Mouse (Mus musculus) embryonic facial prominence, embryonic 14.5 days (tissue): ENCODE results near the gene Atp6v1g1. TPM values are rescaled to one million over a fixed set of nuclear protein-coding genes. Genes with fewer than 3 reads are reported as not detected.

Experiments used
- ATAC-seq: fragments of 200-750 bp; cut with Nextera tagmentation; 2 replicates; pipeline ENCODE4 v1.8.0; 2017; ENCODE audit warnings: low read depth, moderate number of reproducible peaks, moderate TSS enrichment
- DNase-seq: peaks from one replicate; pipeline ENCODE4 v3.0.0-alpha.2; 2015; ENCODE audit warnings: low spot score
- H3K27ac ChIP-seq: fragments of 300-500 bp; sonication (generic); replicated peaks from 2 replicates; pipeline ENCODE4 v1.5.1; 2014; ENCODE audit warnings: low read depth, mild to moderate bottlenecking, low read length, moderate library complexity
- H3K27me3 ChIP-seq: fragments of 300-500 bp; sonication (generic); replicated peaks from 2 replicates; pipeline ENCODE4 v1.6.1; 2014; ENCODE audit warnings: low read length; ENCODE audit not compliant: control insufficient read depth, insufficient read depth
- H3K36me3 ChIP-seq: fragments of 300-500 bp; sonication (generic); 2 replicates; pipeline ENCODE4 v1.6.1; 2014; ENCODE audit warnings: low read length, mixed read lengths; ENCODE audit not compliant: control insufficient read depth, insufficient read depth
- H3K4me1 ChIP-seq: fragments of 300-500 bp; sonication (generic); 2 replicates; pipeline ENCODE4 v1.6.1; 2014; ENCODE audit warnings: antibody characterized with exemption, low read length; ENCODE audit not compliant: control insufficient read depth, insufficient read depth
- H3K4me2 ChIP-seq: fragments of 300-500 bp; sonication (generic); 2 replicates; pipeline ENCODE4 v1.6.1; 2014; ENCODE audit warnings: low read depth, mild to moderate bottlenecking, low read length, moderate library complexity, mixed read lengths
- H3K4me3 ChIP-seq: fragments of 300-500 bp; sonication (generic); 2 replicates; pipeline ENCODE4 v1.5.1; 2014; ENCODE audit warnings: low read depth, mild to moderate bottlenecking, low read length
- H3K9ac ChIP-seq: fragments of 300-500 bp; sonication (generic); 2 replicates; pipeline ENCODE4 v1.6.1; 2014; ENCODE audit warnings: low read depth, mild to moderate bottlenecking, low read length, moderate library complexity, mixed read lengths
- H3K9me3 ChIP-seq: fragments of 300-500 bp; sonication (generic); 2 replicates; pipeline ENCODE4 v1.6.1; 2016; ENCODE audit warnings: low read length; ENCODE audit not compliant: control insufficient read depth
- WGBS: fragments of 180-500 bp; shearing (Covaris S2); extraction: QIAGEN DNeasy Blood & Tissue Kit; methylation state at CpG from one replicate; pipeline ENCODE4 v1.1.7; 2014; 5-methylcytosine and 5-hydroxymethylcytosine counted together
- polyA plus RNA-seq: library from polyadenylated mRNA; unstranded; fragments of >200 nt; fragmentation: Nextera tagmentation; extraction: Ambion mirVana; gene quantifications from 2 replicates; pipeline ENCODE4 v1.2.1, GENCODE M21; 2014

Gene Atp6v1g1
- polyA plus RNA-seq, 1 experiment from 2014 or later, result 275 TPM

DNA sequence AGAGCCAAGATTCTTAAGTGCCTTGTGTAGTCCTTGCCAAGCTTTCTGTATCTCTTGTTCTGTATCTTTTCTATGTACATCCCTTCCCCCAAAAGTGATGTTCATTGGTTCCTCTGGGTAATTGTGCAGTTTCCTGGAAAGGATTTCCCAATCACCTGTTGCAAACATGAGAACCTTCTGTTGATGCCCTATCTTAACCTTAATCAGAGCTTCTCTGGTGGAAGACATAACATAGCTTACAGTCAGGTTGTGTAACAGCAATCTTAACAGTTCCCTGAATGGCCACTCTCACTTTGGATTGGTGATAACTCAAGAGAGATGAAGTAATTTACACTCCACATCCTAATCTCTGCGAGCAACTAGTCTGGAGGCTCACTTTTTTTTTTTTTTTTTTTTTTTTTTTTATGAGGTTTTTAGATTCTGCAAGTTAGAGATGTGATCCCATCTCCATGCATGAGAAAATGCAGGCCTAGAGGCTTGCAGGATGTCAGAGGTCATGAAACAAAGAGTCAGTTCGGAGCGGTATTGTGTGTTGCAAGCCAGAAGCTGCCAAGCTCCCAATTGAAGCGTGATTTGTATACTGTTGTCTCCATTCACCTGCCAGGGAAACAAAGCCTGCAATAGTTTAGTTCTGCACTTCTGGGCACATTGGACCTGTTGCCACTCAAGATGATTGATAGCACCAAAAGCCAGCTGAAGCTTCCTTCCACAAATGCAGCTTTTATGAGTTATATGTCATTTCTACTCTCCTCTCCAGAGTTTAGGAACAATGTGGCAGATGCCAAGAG, 9.4 kb downstream of the Atp6v1g1 start:
- H3K9me3 ChIP-seq, result no peaks in the 10 kb centered on the region
- no peak overlapping the region for H3K4me3 ChIP-seq
- DNase-seq, result no peak
- no peaks in the 10 kb centered on the region for H3K27me3 ChIP-seq
- no peak overlapping the region for H3K4me2 ChIP-seq
- WGBS, result 70% methylated on average over 4 of the region's 4 CpGs
- H3K27ac ChIP-seq, result no peak overlapping the region
- H3K4me1 ChIP-seq, result peaks cover 4% of the 10 kb centered on the region; the same call in 1 of the 2 replicates
- H3K9ac ChIP-seq, result no peak overlapping the region
- peaks cover 53% of the 10 kb centered on the region for H3K36me3 ChIP-seq
- ATAC-seq, result no peak

GRCm38 (mm10) chr4:63554616-63555015, 10.0 kb downstream of the Atp6v1g1 start:
- peaks cover 8% of the 10 kb centered on the region for H3K4me1 ChIP-seq
- no peak overlapping the region for H3K27ac ChIP-seq
- no peak overlapping the region for H3K9ac ChIP-seq
- 80% methylated on average over 3 of the region's 3 CpGs for WGBS
- DNase-seq (no peak), ATAC-seq (no peak)
- H3K9me3 ChIP-seq, result no peaks in the 10 kb centered on the region
- H3K4me2 ChIP-seq, result no peak overlapping the region
- H3K27me3 ChIP-seq, result no peaks in the 10 kb centered on the region
- peaks cover 47% of the 10 kb centered on the region for H3K36me3 ChIP-seq
- no peak overlapping the region for H3K4me3 ChIP-seq

DNA sequence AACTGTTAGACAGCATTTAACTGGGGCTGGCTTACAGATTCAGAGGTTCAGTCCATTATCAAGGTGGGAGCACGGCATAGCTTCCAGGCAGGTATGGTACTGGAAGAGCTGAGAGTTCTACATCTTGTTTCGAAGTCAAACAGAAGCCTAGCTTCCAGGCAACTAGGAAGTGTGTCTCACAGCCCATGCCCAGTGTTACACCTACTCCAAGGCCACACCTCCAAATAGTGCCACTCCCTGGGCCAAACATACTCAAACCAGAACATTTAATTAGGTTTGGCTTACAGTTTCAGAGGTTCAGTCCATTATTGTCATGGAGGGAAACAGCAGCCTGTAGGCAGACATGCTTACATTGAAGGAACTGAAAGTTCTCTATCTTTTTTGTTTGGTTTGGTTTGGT, 10.5 kb downstream of the Atp6v1g1 start:
- Histone ChIP-seq H3K4me1 (peaks cover 13% of the 10 kb centered on the region), H3K9ac (no peak overlapping the region), H3K4me2 (no peak overlapping the region), H3K27me3 (no peaks in the 10 kb centered on the region), H3K9me3 (no peaks in the 10 kb centered on the region), H3K4me3 (no peak overlapping the region), H3K27ac (no peak overlapping the region), H3K36me3 (peaks cover 44% of the 10 kb centered on the region)
- ATAC-seq (no peak), DNase-seq (no peak)
- 90% methylated on average over 2 of the region's 2 CpGs for WGBS

- Histone ChIP-seq H3K9me3 (no peaks in the 10 kb centered on the region), H3K27me3 (no peaks in the 10 kb centered on the region), H3K4me1 (peaks cover 17% of the 10 kb centered on the region), H3K4me3 (no peak overlapping the region), H3K27ac (no peak overlapping the region), H3K36me3 (peaks cover 33% of the 10 kb centered on the region), H3K9ac (no peak overlapping the region), H3K4me2 (no peak overlapping the region)
- no peak for ATAC-seq
- 71% methylated on average over 5 of the region's 5 CpGs for WGBS
- DNase-seq, result no peak
Observed at GRCm38 (mm10) chr4:63556665-63557064, 12.1 kb downstream of the Atp6v1g1 start.

GRCm38 (mm10) chr4:63557124-63558059, 12.8 kb downstream of the Atp6v1g1 start:
- Histone ChIP-seq H3K9ac (no peak overlapping the region), H3K4me3 (no peak overlapping the region; the same call in 1 of the 2 replicates), H3K4me1 (peaks cover 17% of the 10 kb centered on the region), H3K27me3 (no peaks in the 10 kb centered on the region), H3K4me2 (peak overlapping the region; percentile 73), H3K36me3 (peaks cover 26% of the 10 kb centered on the region), H3K9me3 (no peaks in the 10 kb centered on the region), H3K27ac (no peak overlapping the region)
- ATAC-seq (no peak), DNase-seq (no peak)
- WGBS, result 29% methylated on average over 16 of the region's 16 CpGs

- Histone ChIP-seq H3K27me3 (no peaks in the 10 kb centered on the region), H3K4me3 (peak within 1 kb of the TSS; percentile 60), H3K4me1 (peaks cover 17% of the 10 kb centered on the region), H3K27ac (peak within 1 kb of the TSS; percentile 42), H3K36me3 (peaks cover 16% of the 10 kb centered on the region; the same call in 1 of the 2 replicates), H3K9ac (peak within 1 kb of the TSS; percentile 82), H3K9me3 (no peaks in the 10 kb centered on the region), H3K4me2 (peak within 1 kb of the TSS; percentile 73)
- ATAC-seq (peak; percentile 85), DNase-seq (peak; percentile 80)
- under 1% methylated on average over 39 of the region's 81 CpGs for WGBS
Observed at GRCm38 (mm10) chr4:63558407-63559081, 14.0 kb downstream of the Atp6v1g1 start, which contains the start of gene Tmem268. Tmem268 (plus strand) TSS chr4:63558781.

DNA sequence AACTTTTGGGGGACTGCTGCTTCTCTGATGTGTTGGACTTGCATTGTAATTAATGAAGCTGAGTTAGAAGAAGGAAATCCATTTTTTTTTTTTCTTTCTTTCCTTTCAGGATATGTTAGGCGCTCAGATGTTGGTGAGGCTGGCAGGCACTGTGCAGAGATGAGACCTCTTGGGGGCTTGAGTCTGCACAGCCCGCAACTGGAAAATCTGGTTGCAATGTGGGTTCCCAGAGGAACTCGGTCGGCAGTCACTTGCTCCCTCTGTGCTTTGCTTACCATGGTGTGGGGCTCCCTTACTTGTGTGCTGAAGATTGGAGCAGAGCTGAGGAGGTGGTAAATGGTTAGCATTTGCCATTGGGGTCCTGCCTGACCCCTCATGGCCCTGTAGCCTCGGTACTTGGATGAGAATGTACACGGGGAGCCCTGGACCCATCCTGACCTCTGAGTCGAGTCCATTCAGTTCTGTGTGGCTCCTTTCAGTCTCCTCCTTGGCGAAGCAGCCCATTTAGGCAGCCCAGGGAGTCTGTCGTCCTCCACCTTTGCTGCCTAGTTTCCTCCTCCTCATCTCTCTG, 14.6 kb downstream of the Atp6v1g1 start:
- H3K9ac ChIP-seq, result peak overlapping the region; percentile 82
- peaks cover 17% of the 10 kb centered on the region for H3K4me1 ChIP-seq
- no peaks in the 10 kb centered on the region for H3K9me3 ChIP-seq
- DNase-seq, result no peak
- ATAC-seq, result peak; percentile 51
- 17% methylated on average over 9 of the region's 9 CpGs for WGBS
- H3K27ac ChIP-seq, result peak overlapping the region; percentile 42
- H3K27me3 ChIP-seq, result no peaks in the 10 kb centered on the region
- peak overlapping the region; percentile 60 for H3K4me3 ChIP-seq
- H3K36me3 ChIP-seq, result peaks cover 9% of the 10 kb centered on the region; the same call in 1 of the 2 replicates
- peak overlapping the region; percentile 73 for H3K4me2 ChIP-seq

GRCm38 (mm10) chr4:63560079-63560478, 15.5 kb downstream of the Atp6v1g1 start:
- Histone ChIP-seq H3K9me3 (no peaks in the 10 kb centered on the region), H3K27ac (0 out of 2 replicates have a peak overlapping the region, but pooled peaks have one; percentile 24), H3K9ac (no peak overlapping the region), H3K4me3 (no peak overlapping the region), H3K4me2 (no peak overlapping the region), H3K27me3 (no peaks in the 10 kb centered on the region), H3K36me3 (0 out of 2 replicates have a peak, but pooled peaks cover under 1% of the 10 kb centered on the region), H3K4me1 (peaks cover 17% of the 10 kb centered on the region)
- ATAC-seq (no peak), DNase-seq (no peak)
- WGBS, result 62% methylated on average over 8 of the region's 8 CpGs
